Mouse (Mus musculus) heart, embryonic 10.5 days (tissue): ENCODE measurements around the gene Ptprn. TPM values are rescaled to one million over a fixed set of nuclear protein-coding genes. Genes with fewer than 3 reads are reported as not detected.
"Not testable (repeated sequence)": the region's sequence is repeated elsewhere in the genome, so short reads cannot be mapped to it uniquely, and the experiment has no call there.

Source experiments
- DNase-seq: peaks from one replicate; pipeline ENCODE4 v3.0.0-alpha.2; 2017; ENCODE audit warnings: low spot score
- H3K27ac ChIP-seq: fragments of 300-500 bp; sonication (generic); 2 replicates; pipeline ENCODE4 v1.5.1; 2016; ENCODE audit warnings: mild to moderate bottlenecking
- H3K27me3 ChIP-seq: fragments of 300-500 bp; sonication (generic); 2 replicates; pipeline ENCODE4 v1.6.1; 2016; ENCODE audit warnings: mild to moderate bottlenecking; ENCODE audit not compliant: poor library complexity, insufficient read depth, severe bottlenecking
- H3K36me3 ChIP-seq: fragments of 300-500 bp; sonication (generic); 2 replicates; pipeline ENCODE4 v1.6.1; 2016; ENCODE audit warnings: mild to moderate bottlenecking, moderate library complexity
- H3K4me1 ChIP-seq: fragments of 300-500 bp; sonication (generic); 2 replicates; pipeline ENCODE4 v1.6.1; 2016; ENCODE audit warnings: mild to moderate bottlenecking
- H3K4me3 ChIP-seq: fragments of 300-500 bp; sonication (generic); 2 replicates; pipeline ENCODE4 v1.5.1; 2016; ENCODE audit warnings: mild to moderate bottlenecking, moderate library complexity
- H3K9me3 ChIP-seq: fragments of 300-500 bp; sonication (generic); 2 replicates; pipeline ENCODE4 v1.6.1; 2016; ENCODE audit warnings: mild to moderate bottlenecking, moderate library complexity
- WGBS: fragments of 180-500 bp; shearing (Covaris S2); methylation state at CpG from one replicate; pipeline ENCODE4 v1.1.7; 2016; 5-methylcytosine and 5-hydroxymethylcytosine counted together
- polyA plus RNA-seq: library from polyadenylated mRNA; unstranded; fragments of >200 nt; fragmentation: Nextera tagmentation; extraction: Ambion mirVana; gene quantifications from 2 replicates; pipeline ENCODE4 v1.2.1, GENCODE M21; 2016

Ptprn gene
- polyA plus RNA-seq, 1 experiment from 2014 or later, result 0.70 TPM

DNA sequence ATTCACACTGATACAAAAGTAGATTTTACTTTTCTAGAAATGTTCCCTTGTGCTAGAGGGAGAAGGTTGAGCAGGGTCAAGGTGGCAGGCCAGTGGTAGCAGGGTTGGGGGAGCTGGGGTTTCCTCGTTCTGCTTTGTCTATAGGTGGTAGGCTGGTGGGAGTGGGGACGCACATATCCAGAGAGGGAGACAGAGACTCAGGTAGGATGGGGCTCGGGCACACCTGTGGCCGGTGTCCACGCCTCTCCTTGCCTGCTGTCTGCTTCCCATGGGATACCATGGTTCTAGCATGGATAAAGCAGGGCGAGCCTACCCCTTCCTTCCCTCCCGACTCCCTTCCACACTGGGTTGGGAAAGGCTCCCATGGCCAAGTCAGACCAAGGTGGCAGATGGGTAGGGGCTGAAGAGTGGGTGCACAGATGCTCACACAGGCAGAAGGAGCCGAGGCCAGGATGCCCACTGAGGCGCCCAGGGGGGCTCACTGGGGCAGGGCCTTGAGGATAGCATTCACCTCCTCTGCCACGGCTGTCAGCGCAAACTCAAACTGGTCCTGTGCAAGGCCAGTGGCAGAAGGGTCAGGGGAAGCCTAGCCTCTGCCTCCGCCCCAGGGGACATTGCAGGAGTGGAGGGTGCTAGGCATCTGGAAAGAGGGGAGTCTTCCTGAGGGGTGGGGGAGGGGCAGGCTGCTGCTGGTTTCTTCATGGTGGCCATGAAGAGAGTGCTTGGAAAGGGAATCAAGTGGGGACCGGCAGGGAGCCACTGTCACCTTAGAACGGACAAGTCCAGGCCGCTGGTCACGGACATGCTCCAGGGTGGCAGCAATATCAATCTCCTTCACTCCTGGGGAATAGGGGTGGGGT is 17.0 kb downstream of the Ptprn start:
- Histone ChIP-seq H3K4me3 (no peak overlapping the region), H3K27me3 (peaks cover 3% of the 10 kb centered on the region), H3K9me3 (no peaks in the 10 kb centered on the region), H3K27ac (peak overlapping the region; percentile 85), H3K36me3 (peaks cover 25% of the 10 kb centered on the region), H3K4me1 (peaks cover 40% of the 10 kb centered on the region)
- 78% methylated on average over 16 of the region's 16 CpGs for WGBS
- no peak for DNase-seq

DNA sequence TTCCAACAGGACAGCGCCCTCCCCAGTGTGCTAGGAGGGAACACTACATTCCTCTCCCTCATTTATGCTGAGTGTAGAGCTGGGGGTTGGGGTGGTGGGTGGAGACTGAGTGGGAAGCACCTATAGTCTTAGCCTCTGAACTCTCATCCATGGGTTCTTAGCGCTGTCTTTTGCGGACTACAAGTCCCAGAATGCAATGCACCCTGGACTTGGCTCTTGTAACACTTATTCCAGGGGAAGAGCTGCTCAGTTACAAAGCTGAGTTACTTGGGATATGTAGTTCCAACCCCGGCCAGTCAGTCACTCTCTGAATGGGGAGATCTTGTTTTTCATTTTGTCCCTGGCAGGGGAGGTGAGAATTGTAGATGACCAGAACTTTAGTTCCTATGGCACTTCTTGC is 19.5 kb downstream of the Ptprn start:
- Histone ChIP-seq H3K27me3 (no peaks in the 10 kb centered on the region), H3K4me1 (peaks cover 34% of the 10 kb centered on the region), H3K27ac (no peak overlapping the region), H3K4me3 (no peak overlapping the region), H3K9me3 (no peaks in the 10 kb centered on the region), H3K36me3 (peaks cover 41% of the 10 kb centered on the region)
- 20% methylated on average over 4 of the region's 4 CpGs for WGBS
- no peak for DNase-seq

DNA sequence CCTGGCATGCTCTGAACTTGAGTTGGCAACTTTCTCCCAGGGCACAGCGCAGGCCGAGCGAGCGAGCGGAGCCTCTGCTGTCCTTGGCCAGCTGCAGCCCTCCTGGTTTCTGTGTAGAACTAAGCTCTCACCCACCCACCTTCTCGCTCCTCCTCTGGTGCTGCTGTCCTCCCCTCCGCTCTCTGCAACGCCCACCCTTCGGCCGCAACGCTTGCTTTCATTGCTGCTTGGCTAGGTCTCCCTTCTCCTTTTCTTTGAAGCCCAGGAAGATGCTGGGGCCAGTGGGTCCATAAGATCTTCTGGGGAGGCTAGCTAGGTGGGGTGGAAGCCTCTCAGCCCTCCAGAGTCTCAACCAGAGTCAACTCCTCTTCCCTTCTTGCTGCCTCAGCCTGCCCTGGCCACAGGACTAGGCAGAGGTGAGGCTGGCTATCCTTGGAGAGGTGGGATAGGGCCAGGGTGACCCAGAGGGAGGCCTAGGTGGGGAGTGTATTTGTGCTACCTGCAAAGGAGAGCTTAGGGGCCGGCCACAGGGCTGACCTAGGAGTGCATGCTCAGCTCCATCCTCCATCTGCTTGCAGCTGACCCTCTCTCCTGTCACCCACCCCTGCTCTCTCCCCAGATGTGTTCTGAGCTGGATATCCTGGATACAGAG is 20.0 kb downstream of the Ptprn start:
- Histone ChIP-seq H3K27ac (0 out of 2 replicates have a peak overlapping the region, but pooled peaks have one; percentile 32), H3K4me1 (peaks cover 34% of the 10 kb centered on the region), H3K27me3 (no peaks in the 10 kb centered on the region), H3K4me3 (no peak overlapping the region), H3K36me3 (peaks cover 46% of the 10 kb centered on the region), H3K9me3 (no peaks in the 10 kb centered on the region)
- 88% methylated on average over 12 of the region's 12 CpGs for WGBS
- no peak for DNase-seq

DNA sequence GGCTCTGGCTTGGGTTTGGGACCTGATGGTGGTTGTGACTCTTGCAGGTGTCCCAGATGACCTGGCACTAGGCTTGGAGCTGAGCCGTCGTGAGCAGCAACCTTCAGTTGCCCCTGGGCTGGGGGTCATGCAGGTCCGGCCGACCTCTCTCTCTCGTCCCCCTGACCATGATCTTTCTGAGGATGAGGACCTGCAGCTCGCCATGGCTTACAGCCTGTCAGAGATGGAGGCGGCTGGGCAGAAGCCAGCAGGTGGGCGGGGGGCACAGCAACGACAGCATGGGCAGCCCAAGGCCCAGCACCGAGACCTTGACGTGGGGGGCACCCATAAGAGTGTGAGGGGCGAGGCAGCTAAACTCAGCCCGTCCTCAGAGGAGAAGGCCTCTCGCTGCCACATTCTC is 20.9 kb downstream of the Ptprn start:
- Histone ChIP-seq H3K27ac (no peak overlapping the region), H3K9me3 (no peaks in the 10 kb centered on the region), H3K27me3 (no peaks in the 10 kb centered on the region), H3K36me3 (peaks cover 50% of the 10 kb centered on the region), H3K4me3 (no peak overlapping the region), H3K4me1 (peaks cover 34% of the 10 kb centered on the region)
- DNase-seq, result no peak
- 86% methylated on average over 14 of the region's 14 CpGs for WGBS

DNA sequence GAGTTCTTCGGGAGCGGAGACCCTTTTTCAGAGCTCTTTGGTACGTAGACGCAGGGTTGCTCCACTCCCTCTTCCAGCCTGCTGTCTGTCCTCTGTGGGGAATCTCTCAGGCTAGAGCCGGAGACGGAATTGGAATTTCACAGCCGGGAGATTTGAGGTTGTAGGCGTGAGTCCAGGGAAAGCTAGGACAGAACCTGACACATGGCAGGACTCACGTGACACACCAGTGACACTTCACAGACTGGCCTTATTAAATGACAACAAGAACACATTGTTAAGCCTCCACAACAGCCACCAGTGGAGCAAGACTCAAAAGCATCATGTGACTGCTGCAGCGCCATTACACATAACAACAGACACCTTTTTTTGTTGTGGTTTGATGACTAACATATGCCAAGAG is 24.7 kb downstream of the Ptprn start:
- H3K27ac ChIP-seq, result no peak overlapping the region
- no peaks in the 10 kb centered on the region for H3K9me3 ChIP-seq
- no peak for DNase-seq
- no peaks in the 10 kb centered on the region for H3K27me3 ChIP-seq
- H3K4me3 ChIP-seq, result no peak overlapping the region
- peaks cover 32% of the 10 kb centered on the region for H3K4me1 ChIP-seq
- H3K36me3 ChIP-seq, result peaks cover 38% of the 10 kb centered on the region
- WGBS, result 76% methylated on average over 10 of the region's 10 CpGs

DNA sequence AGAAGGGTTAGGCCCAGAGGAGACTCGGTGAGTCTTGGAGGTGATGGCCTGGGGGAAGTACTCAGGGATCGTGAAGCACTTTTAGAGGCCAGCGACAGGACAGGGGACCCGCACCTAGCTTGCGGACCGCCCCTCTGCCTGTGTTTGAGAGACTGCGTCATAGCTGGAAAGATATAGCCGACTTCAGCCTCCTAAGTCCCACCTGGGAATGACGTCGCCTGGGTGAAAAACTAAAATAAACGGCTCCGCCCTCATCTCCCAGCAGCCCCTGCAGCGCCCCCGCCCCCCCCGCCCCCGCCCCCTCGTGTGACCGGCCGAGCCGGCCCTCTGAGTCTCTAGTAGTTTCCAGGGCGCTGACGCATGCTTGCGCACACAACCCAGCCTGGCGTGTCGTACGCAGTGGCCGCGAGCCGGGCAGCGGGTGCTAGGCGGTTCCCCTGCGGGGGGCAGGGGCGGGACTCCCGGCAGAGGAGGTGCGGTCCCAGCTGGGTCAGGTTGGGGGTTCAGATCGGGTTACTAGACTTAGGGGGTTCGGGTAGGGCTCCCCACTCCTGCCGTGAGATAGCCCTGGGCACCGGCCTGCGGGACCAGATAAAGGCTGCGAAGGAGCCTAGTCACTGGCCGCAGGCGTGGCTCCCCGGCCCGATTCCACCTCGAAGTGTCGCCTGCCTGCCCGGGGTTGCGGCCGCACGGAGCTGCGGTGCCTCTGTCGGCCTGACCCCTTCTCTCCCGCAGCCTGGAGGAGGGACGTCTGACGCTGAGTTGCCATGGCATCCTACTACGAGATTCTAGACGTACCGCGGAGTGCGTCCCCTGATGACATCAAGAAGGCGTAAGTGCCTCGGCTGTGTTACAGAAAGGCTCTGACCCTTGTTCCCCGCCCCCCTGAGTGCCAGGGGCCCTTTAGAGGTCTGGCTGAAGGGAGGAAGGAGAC is 27.9 kb downstream of the Ptprn start, which contains the start of gene Dnajb2:
TSS of gene Dnajb2 (plus strand) at position 290 of the 934 bp plus-strand sequence.
- peaks cover 20% of the 10 kb centered on the region for H3K36me3 ChIP-seq
- peaks cover 32% of the 10 kb centered on the region for H3K4me1 ChIP-seq
- under 1% methylated on average over 64 of the region's 64 CpGs for WGBS
- no peaks in the 10 kb centered on the region for H3K27me3 ChIP-seq
- peak; percentile 95 for DNase-seq
- H3K9me3 ChIP-seq, result no peaks in the 10 kb centered on the region
- peak within 1 kb of the TSS; percentile 95 for H3K27ac ChIP-seq
- peak within 1 kb of the TSS; percentile 83 for H3K4me3 ChIP-seq

DNA sequence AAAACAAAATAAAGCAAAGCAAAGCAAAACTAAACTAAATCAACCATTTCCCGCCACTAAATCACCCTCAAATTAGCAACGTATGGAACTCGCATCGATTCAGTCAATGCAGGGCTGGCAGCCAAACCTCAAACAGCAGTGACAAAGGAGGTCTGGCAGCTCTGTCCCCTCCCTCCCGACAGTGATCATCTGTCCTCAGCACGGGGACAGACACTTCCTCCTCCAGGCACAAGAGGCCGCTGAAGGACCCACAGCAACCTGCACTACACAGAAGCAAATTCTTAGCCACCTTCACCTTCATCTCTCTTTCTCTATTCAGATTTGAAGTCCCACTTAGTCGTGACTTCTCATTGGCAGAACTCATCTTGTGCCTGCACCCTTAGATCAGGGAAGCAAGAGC is 29.7 kb downstream of the Ptprn start:
- Histone ChIP-seq H3K27me3 (0 out of 2 replicates have a peak, but pooled peaks cover 4% of the 10 kb centered on the region), H3K4me1 (peaks cover 32% of the 10 kb centered on the region), H3K36me3 (peaks cover 7% of the 10 kb centered on the region; the same call in 1 of the 2 replicates), H3K4me3 (no peak overlapping the region), H3K27ac (no peak overlapping the region), H3K9me3 (no peaks in the 10 kb centered on the region)
- WGBS, result 1% methylated on average over 8 of the region's 8 CpGs
- DNase-seq, result peak; percentile 91

DNA sequence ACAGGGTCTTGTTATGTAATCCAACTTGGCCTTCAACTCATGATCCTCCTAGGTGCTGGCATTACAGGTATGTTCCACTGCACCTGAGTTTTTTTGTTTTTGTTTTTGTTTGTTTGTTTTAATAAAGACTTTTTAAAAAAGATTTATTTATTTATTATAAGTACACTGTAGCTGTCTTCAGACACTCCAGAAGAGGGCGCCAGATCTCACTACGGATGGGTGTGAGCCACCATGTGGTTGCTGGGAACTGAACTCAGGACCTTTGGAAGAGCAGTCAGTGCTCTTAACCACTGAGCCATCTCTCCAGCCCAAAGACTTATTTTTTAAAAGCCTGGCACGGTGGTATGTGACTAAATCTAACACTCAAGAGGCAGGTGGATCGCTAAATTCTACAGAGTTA is 31.8 kb downstream of the Ptprn start:
- 61% methylated on average over 4 of the region's 4 CpGs for WGBS
- peaks cover 28% of the 10 kb centered on the region for H3K4me1 ChIP-seq
- not testable (repeated sequence) for H3K27me3 ChIP-seq, H3K9me3 ChIP-seq, DNase-seq, H3K4me3 ChIP-seq, H3K27ac ChIP-seq, H3K36me3 ChIP-seq

DNA sequence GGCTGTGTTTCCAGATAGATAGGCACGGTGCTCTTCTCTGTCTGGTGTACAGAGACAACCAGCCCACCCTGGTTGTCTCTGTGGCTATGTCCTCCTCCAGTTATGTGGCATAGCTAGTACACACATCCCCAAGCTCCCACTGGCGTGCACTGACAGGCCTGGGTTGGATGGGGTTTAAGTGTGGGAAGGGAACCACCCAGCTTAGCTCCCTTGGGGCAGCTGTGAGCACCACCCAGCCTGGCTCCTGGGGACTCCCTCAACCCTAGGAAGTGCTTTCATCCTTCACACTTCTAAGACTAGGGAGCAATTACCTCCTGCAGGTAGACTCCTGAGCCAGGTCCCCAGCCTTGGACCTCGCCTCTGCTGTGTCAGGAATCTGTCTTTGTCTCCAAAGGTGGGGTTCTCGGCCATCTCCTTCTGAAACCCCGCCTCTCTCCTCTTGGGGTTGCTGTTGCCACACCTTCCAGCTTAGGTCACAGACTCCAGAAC is 32.6 kb downstream of the Ptprn start, which contains the start of gene A630095N17Rik:
TSS of gene A630095N17Rik (minus strand) at position 439 of the 489 bp plus-strand sequence.
- no peaks in the 10 kb centered on the region for H3K36me3 ChIP-seq
- peaks cover 28% of the 10 kb centered on the region for H3K4me1 ChIP-seq
- DNase-seq, result no peak
- H3K27me3 ChIP-seq, result 0 out of 2 replicates have a peak, but pooled peaks cover 4% of the 10 kb centered on the region
- no peak within 1 kb of the TSS for H3K27ac ChIP-seq
- H3K4me3 ChIP-seq, result no peak within 1 kb of the TSS
- H3K9me3 ChIP-seq, result no peaks in the 10 kb centered on the region
- WGBS, result 59% methylated on average over 5 of the region's 5 CpGs

DNA sequence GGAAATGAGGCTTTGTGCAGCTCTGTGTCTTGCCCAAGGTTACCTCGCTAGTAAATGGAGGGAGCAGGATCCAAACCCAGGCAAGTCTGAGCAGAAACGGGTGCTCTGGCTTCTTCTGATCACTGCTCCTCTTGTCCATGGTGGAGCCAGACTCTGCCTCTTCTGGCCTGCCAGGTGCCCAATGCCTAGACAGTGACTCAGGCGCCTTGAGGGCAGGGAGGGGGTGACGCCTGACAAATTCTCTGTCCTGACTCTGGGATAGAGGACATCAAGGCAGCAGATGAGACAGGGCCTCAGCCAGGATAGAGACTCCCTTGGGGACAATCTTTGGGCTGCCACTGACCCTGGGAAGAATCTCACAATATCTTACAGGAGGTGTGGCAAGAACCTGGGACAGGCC is 33.1 kb downstream of the Ptprn start:
- Histone ChIP-seq H3K9me3 (no peaks in the 10 kb centered on the region), H3K4me3 (no peak overlapping the region), H3K27ac (no peak overlapping the region), H3K27me3 (0 out of 2 replicates have a peak, but pooled peaks cover 4% of the 10 kb centered on the region), H3K36me3 (no peaks in the 10 kb centered on the region), H3K4me1 (peaks cover 26% of the 10 kb centered on the region)
- DNase-seq, result no peak
- 64% methylated on average over 4 of the region's 4 CpGs for WGBS

DNA sequence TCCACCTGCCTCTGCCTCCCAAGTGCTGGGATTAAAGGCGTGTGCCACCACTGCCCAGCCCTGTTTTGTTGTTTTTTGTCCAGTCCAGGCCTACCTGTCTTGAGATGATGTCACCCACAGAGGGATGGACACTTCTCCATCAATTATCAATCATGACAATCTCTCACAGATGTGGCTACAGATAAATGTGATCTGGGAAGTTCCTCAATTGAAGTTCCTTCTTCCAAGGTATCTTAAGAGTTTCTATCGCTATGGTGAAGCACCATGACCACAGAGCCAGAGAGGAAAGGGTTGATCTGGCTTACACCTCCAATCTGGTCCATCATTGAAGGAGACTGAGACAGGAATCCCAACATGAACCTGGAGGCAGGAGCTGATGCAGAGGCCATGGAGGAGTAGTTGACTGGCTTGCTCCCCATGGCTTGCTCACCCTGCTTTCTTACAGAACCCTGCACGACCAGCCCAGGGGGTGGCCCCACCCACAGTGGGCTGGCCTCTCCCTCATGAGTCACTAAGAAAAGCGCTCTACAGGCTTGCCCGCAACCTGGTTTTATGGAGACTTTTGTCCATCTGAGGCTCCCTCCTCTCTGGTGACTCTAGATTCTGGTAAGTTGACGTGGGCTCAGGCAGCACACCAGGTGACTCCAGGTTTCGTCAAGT is 33.8 kb downstream of the Ptprn start:
- peaks cover 24% of the 10 kb centered on the region for H3K4me1 ChIP-seq
- H3K36me3 ChIP-seq, result no peaks in the 10 kb centered on the region
- no peaks in the 10 kb centered on the region for H3K9me3 ChIP-seq
- DNase-seq, result no peak
- H3K27ac ChIP-seq, result no peak overlapping the region
- WGBS, result 73% methylated on average over 7 of the region's 7 CpGs
- no peak overlapping the region for H3K4me3 ChIP-seq
- 0 out of 2 replicates have a peak, but pooled peaks cover 4% of the 10 kb centered on the region for H3K27me3 ChIP-seq

DNA sequence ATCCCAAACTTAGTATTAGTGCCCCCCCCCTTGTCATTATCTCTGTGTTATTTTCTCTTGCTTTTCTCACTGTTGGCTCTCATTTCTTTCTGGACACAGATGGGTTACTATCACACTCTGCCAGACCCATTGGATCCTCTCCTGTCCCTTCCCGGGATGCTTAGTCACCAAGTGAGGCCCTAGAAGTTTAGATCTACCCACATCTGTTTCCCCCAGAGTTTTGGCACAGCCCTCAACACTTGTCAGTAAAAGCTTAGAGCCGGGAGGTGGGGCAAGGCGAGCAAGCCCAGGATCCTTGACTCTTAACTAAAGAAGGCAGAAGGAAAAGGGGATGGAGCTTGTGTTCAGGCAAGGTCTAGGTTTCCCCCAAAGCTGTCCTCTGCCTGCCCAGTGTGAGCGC is 35.1 kb downstream of the Ptprn start:
- H3K9me3 ChIP-seq, result no peaks in the 10 kb centered on the region
- no peaks in the 10 kb centered on the region for H3K36me3 ChIP-seq
- no peak for DNase-seq
- H3K4me3 ChIP-seq, result no peak overlapping the region
- 68% methylated on average over 4 of the region's 4 CpGs for WGBS
- H3K27ac ChIP-seq, result no peak overlapping the region; the same call in 1 of the 2 replicates
- H3K27me3 ChIP-seq, result 0 out of 2 replicates have a peak, but pooled peaks cover 4% of the 10 kb centered on the region
- peaks cover 18% of the 10 kb centered on the region for H3K4me1 ChIP-seq
